Mouse (Mus musculus) heart, adult 18-20 months (tissue): ENCODE measurements around the gene Rsl24d1. TPM values are rescaled to one million over a fixed set of nuclear protein-coding genes. Genes with fewer than 3 reads are reported as not detected.
"Not testable (repeated sequence)": the region's sequence is repeated elsewhere in the genome, so short reads cannot be mapped to it uniquely, and the experiment has no call there.

Experiments
- DNase-seq, 2 experiments: peaks; one replicate each; pipeline ENCODE4 v3.0.0; 2021 to 2022; ENCODE audit warnings: mixed read lengths in 1 of 2
- total RNA-seq, 2 experiments: library from RNA; stranded (reverse); gene quantifications; 2 replicates each; pipeline ENCODE4 v1.2.3; 2021

Rsl24d1 gene
- total RNA-seq, 2 experiments from 2014 or later = 46.0 to 53.9 TPM

GRCm38 (mm10) chr9:73101536-73101935, 11.7 kb upstream of the Rsl24d1 start, which contains the start of gene Khdc3:
TSS of gene Khdc3 (plus strand) at chr9:73101836.
- no peak for DNase-seq

GRCm38 (mm10) chr9:73102181-73102580, 11.0 kb upstream of the Rsl24d1 start, which contains the start of gene Gm20509:
TSS of gene Gm20509 (plus strand) at chr9:73102470.
- DNase-seq = no peak

GRCm38 (mm10) chr9:73103159-73103879, 9.9 kb upstream of the Rsl24d1 start:
- peak; percentile 34 to 36 for DNase-seq

- DNase-seq = no peak
Observed at GRCm38 (mm10) chr9:73103880-73104198, 9.4 kb upstream of the Rsl24d1 start.

GRCm38 (mm10) chr9:73105141-73105540, 8.1 kb upstream of the Rsl24d1 start:
- DNase-seq = no peak

- DNase-seq = no peak
Observed at GRCm38 (mm10) chr9:73105771-73106170, 7.5 kb upstream of the Rsl24d1 start.

- DNase-seq = not testable (repeated sequence)
Observed at GRCm38 (mm10) chr9:73116704-73117103, 3.5 kb downstream of the Rsl24d1 start.

- no peak for DNase-seq
Observed at GRCm38 (mm10) chr9:73118012-73118411, 4.8 kb downstream of the Rsl24d1 start.

- DNase-seq = peak in 1 of 2 experiments; percentile 22
Observed at GRCm38 (mm10) chr9:73121735-73122134, 8.5 kb downstream of the Rsl24d1 start.

GRCm38 (mm10) chr9:73125043-73125570, 11.9 kb downstream of the Rsl24d1 start:
- peak in 1 of 2 experiments; percentile 5 for DNase-seq

GRCm38 (mm10) chr9:73127457-73127856, 14.2 kb downstream of the Rsl24d1 start:
- DNase-seq = no peak

- no peak for DNase-seq
Observed at GRCm38 (mm10) chr9:73129875-73130274, 16.6 kb downstream of the Rsl24d1 start.

GRCm38 (mm10) chr9:73130529-73130928, 17.3 kb downstream of the Rsl24d1 start:
- no peak for DNase-seq

GRCm38 (mm10) chr9:73137341-73137886, 24.2 kb downstream of the Rsl24d1 start:
- DNase-seq = no peak

GRCm38 (mm10) chr9:73154347-73154746, 41.1 kb downstream of the Rsl24d1 start:
- DNase-seq = no peak

GRCm38 (mm10) chr9:73157968-73158367, 44.7 kb downstream of the Rsl24d1 start:
- no peak for DNase-seq

GRCm38 (mm10) chr9:73159265-73159664, 46.0 kb downstream of the Rsl24d1 start:
- DNase-seq = peak in 1 of 2 experiments; percentile 10

GRCm38 (mm10) chr9:73162571-73163333, 49.5 kb downstream of the Rsl24d1 start:
- DNase-seq = peak; percentile 56 to 85

- peak; percentile 8 to 12 for DNase-seq
Observed at GRCm38 (mm10) chr9:73165631-73166030, 52.4 kb downstream of the Rsl24d1 start.
